Mouse (Mus musculus) mesoderm, embryonic 11.5 days (tissue): Measurements from ENCODE around the gene Rpl36.
"Not testable (repeated sequence)": the region's sequence is repeated elsewhere in the genome, so short reads cannot be mapped to it uniquely, and the experiment has no call there.

ENCODE experiments used
- DNase-seq: peaks from one replicate; pipeline ENCODE4 v3.0.0-alpha.2; 2012; ENCODE audit warnings: low read depth, low spot score

The Rpl36 gene

GRCm38 (mm10) chr17:56608699-56609098 is 4.5 kb upstream of the Rpl36 start:
- no peak for DNase-seq

- peak; percentile 95 for DNase-seq
Measured at GRCm38 (mm10) chr17:56609452-56610171, 3.6 kb upstream of the Rpl36 start, which contains the start of gene 2410015M20Rik. Gene 2410015M20Rik (minus strand): TSS chr17:56609771.

GRCm38 (mm10) chr17:56611323-56611722 is 1.9 kb upstream of the Rpl36 start:
- no peak for DNase-seq

GRCm38 (mm10) chr17:56611861-56612564 is 1.2 kb upstream of the Rpl36 start:
- DNase-seq = peak; percentile 57

- DNase-seq = not testable (repeated sequence)
Measured at GRCm38 (mm10) chr17:56612565-56612939, 664 bp upstream of the Rpl36 start.

- DNase-seq = not testable (repeated sequence)
Measured at GRCm38 (mm10) chr17:56613893-56614292, 677 bp downstream of the Rpl36 start.

- DNase-seq = no peak
Measured at GRCm38 (mm10) chr17:56614391-56615135, 1.3 kb downstream of the Rpl36 start.

GRCm38 (mm10) chr17:56615136-56615784 is 2.0 kb downstream of the Rpl36 start:
- DNase-seq = no peak

- no peak for DNase-seq
Measured at GRCm38 (mm10) chr17:56615792-56616191, 2.6 kb downstream of the Rpl36 start.

GRCm38 (mm10) chr17:56616725-56617124 is 3.5 kb downstream of the Rpl36 start:
- no peak for DNase-seq

GRCm38 (mm10) chr17:56617628-56618027 is 4.4 kb downstream of the Rpl36 start:
- DNase-seq = no peak

- DNase-seq = no peak
Measured at GRCm38 (mm10) chr17:56625495-56625894, 12.3 kb downstream of the Rpl36 start.

- DNase-seq = no peak
Measured at GRCm38 (mm10) chr17:56626260-56626659, 13.0 kb downstream of the Rpl36 start.

GRCm38 (mm10) chr17:56626754-56627470 is 13.7 kb downstream of the Rpl36 start, which contains the start of gene Lonp1:
Gene Lonp1 (minus strand): TSS chr17:56626887.
- DNase-seq = peak; percentile 99

- peak; percentile 65 for DNase-seq
Measured at GRCm38 (mm10) chr17:56627530-56628277, 14.5 kb downstream of the Rpl36 start, which contains the start of gene Catsperd. Gene Catsperd (plus strand): TSS chr17:56628143.

GRCm38 (mm10) chr17:56629800-56630781 is 16.9 kb downstream of the Rpl36 start:
- not testable (repeated sequence) for DNase-seq

- DNase-seq = no peak
Measured at GRCm38 (mm10) chr17:56631807-56632206, 18.6 kb downstream of the Rpl36 start.

GRCm38 (mm10) chr17:56634023-56634422 is 20.8 kb downstream of the Rpl36 start:
- no peak for DNase-seq

- no peak for DNase-seq
Measured at GRCm38 (mm10) chr17:56643237-56643636, 30.0 kb downstream of the Rpl36 start.
